ENCODE assay signal across 19 mouse cellular contexts in the genomic region with DNA sequence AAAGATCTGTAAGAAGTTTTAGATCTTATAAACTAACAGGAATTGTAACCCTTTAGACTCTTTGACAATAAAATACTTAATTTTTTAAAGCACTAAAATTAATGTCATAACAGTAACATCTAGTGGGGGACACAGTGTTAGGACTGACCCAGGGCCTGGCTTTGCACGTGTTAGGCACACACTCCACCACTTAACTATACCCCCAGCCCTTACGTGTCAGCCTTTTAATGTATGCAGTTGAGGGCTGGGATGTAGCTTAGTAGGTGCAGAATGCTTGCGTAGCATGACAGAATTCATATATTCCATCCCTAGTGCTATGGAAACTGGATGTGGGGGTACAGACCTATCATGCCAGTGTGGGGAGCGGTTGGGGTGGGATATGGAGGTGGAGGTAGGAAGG. TPM values are rescaled to one million over a fixed set of nuclear protein-coding genes. Genes with fewer than 3 reads are reported as not detected.
A peak's percentile ranks its signal among the peaks of the same experiment; 100 is the strongest.
DNase-seq lines count a peak whose midpoint lies in the region; ATAC-seq and TF ChIP-seq lines count a peak whose summit lies in the region.
"Had no signal": no experiment of that assay in that cellular context is flagged by ENCODE, and none has a peak within 500 bp of the region (broad histone marks: within the 10 kb centered on the region; RNA-seq: fewer than 3 reads in every experiment).

No protein-coding gene starts in this region.

- TF ChIP-seq CTCF in layer of hippocampus, adult 2 months (conservative IDR thresholded peaks at IDR 0.05), result no peak

- H3K9ac ChIP-seq in kidney, embryonic 15.5 days, result no peak overlapping the region
- no peak overlapping the region for H3K9ac ChIP-seq in embryonic facial prominence, embryonic 13.5 days
- peak overlapping the region; percentile 56; the same call in 1 of the 2 replicates for H3K9ac ChIP-seq in liver, embryonic 12.5 days
- H3K9ac ChIP-seq: hindbrain, embryonic 15.5 days; limb, embryonic 15.5 days; midbrain, embryonic 12.5 days; neural tube, embryonic 15.5 days had no signal

- H3K27me3 ChIP-seq in kidney, embryonic 15.5 days, result no peaks in the 10 kb centered on the region
- no peaks in the 10 kb centered on the region for H3K27me3 ChIP-seq in embryonic facial prominence, embryonic 13.5 days
- H3K27me3 ChIP-seq in liver, embryonic 12.5 days (replicated peaks), result no peaks in the 10 kb centered on the region
- H3K27me3 ChIP-seq: hindbrain, embryonic 15.5 days; limb, embryonic 15.5 days; midbrain, embryonic 12.5 days; neural tube, embryonic 15.5 days had no signal

- no peaks in the 10 kb centered on the region for H3K36me3 ChIP-seq in kidney, embryonic 15.5 days
- no peaks in the 10 kb centered on the region for H3K36me3 ChIP-seq in embryonic facial prominence, embryonic 13.5 days
- H3K36me3 ChIP-seq in liver, embryonic 12.5 days, result peaks cover 4% of the 10 kb centered on the region; the same call in 1 of the 2 replicates
- H3K36me3 ChIP-seq: hindbrain, embryonic 15.5 days; limb, embryonic 15.5 days; midbrain, embryonic 12.5 days; neural tube, embryonic 15.5 days had no signal

- H3K4me1 ChIP-seq in kidney, embryonic 15.5 days, result peaks cover 76% of the 10 kb centered on the region
- H3K4me1 ChIP-seq in embryonic facial prominence, embryonic 13.5 days, result peaks cover 88% of the 10 kb centered on the region
- peaks cover 95% of the 10 kb centered on the region for H3K4me1 ChIP-seq in liver, embryonic 12.5 days

- H3K9me3 ChIP-seq in kidney, embryonic 15.5 days (replicated peaks), result no peaks in the 10 kb centered on the region
- no peaks in the 10 kb centered on the region for H3K9me3 ChIP-seq in embryonic facial prominence, embryonic 13.5 days
- no peaks in the 10 kb centered on the region for H3K9me3 ChIP-seq in liver, embryonic 12.5 days (replicated peaks)
- H3K9me3 ChIP-seq: hindbrain, embryonic 15.5 days; limb, embryonic 15.5 days; midbrain, embryonic 12.5 days; neural tube, embryonic 15.5 days had no signal

- no peak overlapping the region for H3K4me2 ChIP-seq in kidney, embryonic 15.5 days
- no peak overlapping the region for H3K4me2 ChIP-seq in embryonic facial prominence, embryonic 13.5 days
- H3K4me2 ChIP-seq in liver, embryonic 12.5 days, result peak overlapping the region; percentile 58
- H3K4me2 ChIP-seq: hindbrain, embryonic 15.5 days; midbrain, embryonic 12.5 days; neural tube, embryonic 15.5 days had no signal

- no peak for DNase-seq in kidney, postnatal 25 days
- no peak for DNase-seq in yolk sac, embryonic 10.5 days (ENCODE audit: low spot score)
- no peak for DNase-seq in layer of hippocampus, adult 2 months (ENCODE audit: low spot score in 2 of 2)
- DNase-seq in right cerebral cortex, adult 2 months (ENCODE audit: low spot score in 2 of 2), result no peak
- DNase-seq: cerebellum, adult 9-10 months; embryo, embryonic 11 days; gastrocnemius, postnatal 14 days; heart, postnatal 10 days; lung, postnatal 14 days; right cerebral cortex, postnatal 4 days; thymus, postnatal 4 days had no signal

- 0 out of 2 replicates have a peak overlapping the region, but pooled peaks have one; percentile 61 for H3K27ac ChIP-seq in kidney, embryonic 15.5 days
- H3K27ac ChIP-seq in embryonic facial prominence, embryonic 13.5 days, result 0 out of 2 replicates have a peak overlapping the region, but pooled peaks have one; percentile 76
- H3K27ac ChIP-seq in liver, embryonic 12.5 days, result peak overlapping the region; percentile 89
- H3K27ac ChIP-seq in layer of hippocampus, adult 2 months, result no peak overlapping the region
- H3K27ac ChIP-seq: midbrain, embryonic 12.5 days; neural tube, embryonic 15.5 days had no signal

- 87% methylated on average over 4 of the region's 4 CpGs for WGBS in kidney, embryonic 15.5 days
- 85% methylated on average over 4 of the region's 4 CpGs for WGBS in embryonic facial prominence, embryonic 13.5 days
- 41% methylated on average over 4 of the region's 4 CpGs for WGBS in liver, embryonic 12.5 days (ENCODE audit: insufficient replicate concordance)

- no peak overlapping the region for H3K4me3 ChIP-seq in kidney, embryonic 15.5 days (replicated peaks)
- no peak overlapping the region for H3K4me3 ChIP-seq in embryonic facial prominence, embryonic 13.5 days
- no peak overlapping the region; the same call in 1 of the 2 replicates for H3K4me3 ChIP-seq in liver, embryonic 12.5 days
- H3K4me3 ChIP-seq in layer of hippocampus, adult 2 months, result no peak overlapping the region
- H3K4me3 ChIP-seq: hindbrain, embryonic 15.5 days; limb, embryonic 15.5 days; midbrain, embryonic 12.5 days; neural tube, embryonic 15.5 days had no signal

- no peak for ATAC-seq in kidney, embryonic 15.5 days (replicated peaks; ENCODE audit: low FRiP score)
- ATAC-seq in embryonic facial prominence, embryonic 13.5 days (ENCODE audit: insufficient number of reproducible peaks, insufficient read depth, low FRiP score, low TSS enrichment, low read depth), result no peak
- ATAC-seq in liver, embryonic 12.5 days, result peak; percentile 25
- ATAC-seq: intestine, embryonic 16.5 days had no signal

RNA-seq across cellular contexts. Expression of gene Cyth3, which starts 17.1 kb away (rescaled TPM):
- polyA plus RNA-seq in kidney, embryonic 15.5 days (2015; fragmentation: Nextera tagmentation; extraction: Ambion mirVana), result 66.0 and 71.5 TPM in 2 replicates
- 48.4 and 51.3 TPM in 2 replicates for polyA plus RNA-seq in embryonic facial prominence, embryonic 13.5 days (2015; fragmentation: Nextera tagmentation; extraction: Ambion mirVana)
- 46.0 and 47.7 TPM in 2 replicates for polyA plus RNA-seq in liver, embryonic 12.5 days (2016; fragmentation: Nextera tagmentation; extraction: Ambion mirVana)
- 10 to 100 TPM; 43.7 to 46.1 TPM for total RNA-seq in layer of hippocampus, adult 2 months (2021)
